Mouse (Mus musculus) neural tube, embryonic 13.5 days (tissue): ENCODE data around the gene Bbs1. TPM values are rescaled to one million over a fixed set of nuclear protein-coding genes. Genes with fewer than 3 reads are reported as not detected.
"Not testable (repeated sequence)": the region's sequence is repeated elsewhere in the genome, so short reads cannot be mapped to it uniquely, and the experiment has no call there.

Experiments
- ATAC-seq: fragments of 200-750 bp; cut with Nextera tagmentation; 2 replicates; pipeline ENCODE4 v1.8.0; 2017; ENCODE audit warnings: low read depth, mild to moderate bottlenecking, moderate TSS enrichment, moderate library complexity
- H3K27ac ChIP-seq: fragments of 300-500 bp; sonication (generic); replicated peaks from 2 replicates; pipeline ENCODE4 v1.5.1; 2015; ENCODE audit warnings: moderate library complexity, mild to moderate bottlenecking, inconsistent platforms
- H3K27me3 ChIP-seq: fragments of 300-500 bp; sonication (generic); 2 replicates; pipeline ENCODE4 v1.6.1; 2015; ENCODE audit warnings: mild to moderate bottlenecking, inconsistent platforms
- H3K36me3 ChIP-seq: fragments of 300-500 bp; sonication (generic); 2 replicates; pipeline ENCODE4 v1.6.1; 2015; ENCODE audit warnings: mild to moderate bottlenecking, inconsistent platforms
- H3K4me1 ChIP-seq: fragments of 300-500 bp; sonication (generic); replicated peaks from 2 replicates; pipeline ENCODE4 v1.6.1; 2015; ENCODE audit warnings: inconsistent platforms
- H3K4me2 ChIP-seq: fragments of 300-500 bp; sonication (generic); 2 replicates; pipeline ENCODE4 v1.6.1; 2015; ENCODE audit warnings: inconsistent platforms, mild to moderate bottlenecking, moderate library complexity
- H3K4me3 ChIP-seq: fragments of 300-500 bp; sonication (generic); 2 replicates; pipeline ENCODE4 v1.5.1; 2015; ENCODE audit warnings: mild to moderate bottlenecking, inconsistent platforms
- H3K9ac ChIP-seq: fragments of 300-500 bp; sonication (generic); 2 replicates; pipeline ENCODE4 v1.6.1; 2015; ENCODE audit warnings: moderate library complexity, mild to moderate bottlenecking, inconsistent platforms
- H3K9me3 ChIP-seq: fragments of 300-500 bp; sonication (generic); 2 replicates; pipeline ENCODE4 v1.6.1; 2016; ENCODE audit warnings: inconsistent platforms
- WGBS: fragments of 180-500 bp; shearing (Covaris S2); methylation state at CpG from one replicate; pipeline ENCODE4 v1.1.7; 2015; 5-methylcytosine and 5-hydroxymethylcytosine counted together
- polyA plus RNA-seq: library from polyadenylated mRNA; unstranded; fragments of >200 nt; fragmentation: Nextera tagmentation; extraction: Ambion mirVana; gene quantifications from 2 replicates; pipeline ENCODE4 v1.2.1, GENCODE M21; 2015

The Bbs1 gene
- 7.6 and 9.4 TPM in 2 replicates for polyA plus RNA-seq

DNA sequence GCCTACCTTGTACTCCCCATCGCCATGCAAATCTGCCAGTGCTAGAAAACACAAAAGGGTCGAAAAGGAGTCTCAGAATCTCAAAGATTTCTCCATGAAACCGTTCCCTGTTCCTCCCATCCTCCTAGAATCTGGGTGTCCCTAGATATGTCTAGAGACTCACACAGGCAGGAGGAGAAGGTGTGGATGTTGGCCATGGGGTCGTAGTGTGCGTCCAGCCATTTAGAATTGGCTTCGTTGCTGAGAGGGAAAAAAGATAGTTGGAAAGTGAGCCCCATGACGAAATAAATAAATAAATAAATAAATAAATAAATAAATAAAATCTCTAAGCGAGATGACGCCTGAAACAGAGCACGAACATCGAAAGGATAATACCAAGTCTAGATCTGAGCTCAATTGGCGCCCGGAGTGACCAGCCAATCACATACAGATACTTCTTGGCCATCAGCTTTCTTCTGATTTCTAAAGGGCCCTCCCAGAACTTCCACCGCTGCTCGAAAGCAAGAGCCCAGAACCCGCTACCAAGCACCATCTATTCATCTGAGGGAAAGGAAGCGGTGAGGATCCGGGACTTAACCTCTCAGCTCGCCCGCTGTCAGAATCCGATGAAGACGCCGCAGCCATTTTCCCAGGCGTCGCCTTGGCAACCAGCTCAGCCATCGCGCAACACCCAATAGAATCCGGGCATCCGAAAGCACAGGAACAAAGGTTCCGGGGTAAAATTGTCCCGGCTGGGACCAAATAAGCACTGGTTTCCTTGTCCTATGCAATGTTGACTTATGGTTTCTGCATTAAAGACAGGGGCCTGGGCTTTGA lies at the start of gene Bbs1:
TSS of gene Bbs1 (minus strand) at position 650 of the 816 bp plus-strand sequence.
- Histone ChIP-seq H3K4me2 (peak within 1 kb of the TSS; percentile 76), H3K4me1 (peaks cover 16% of the 10 kb centered on the region), H3K4me3 (peak within 1 kb of the TSS; percentile 73), H3K27me3 (no peaks in the 10 kb centered on the region), H3K27ac (peak within 1 kb of the TSS; percentile 83), H3K36me3 (peaks cover 61% of the 10 kb centered on the region), H3K9me3 (no peaks in the 10 kb centered on the region), H3K9ac (peak within 1 kb of the TSS; percentile 80)
- ATAC-seq = peak; percentile 77
- WGBS = 8% methylated on average over 31 of the region's 31 CpGs

DNA sequence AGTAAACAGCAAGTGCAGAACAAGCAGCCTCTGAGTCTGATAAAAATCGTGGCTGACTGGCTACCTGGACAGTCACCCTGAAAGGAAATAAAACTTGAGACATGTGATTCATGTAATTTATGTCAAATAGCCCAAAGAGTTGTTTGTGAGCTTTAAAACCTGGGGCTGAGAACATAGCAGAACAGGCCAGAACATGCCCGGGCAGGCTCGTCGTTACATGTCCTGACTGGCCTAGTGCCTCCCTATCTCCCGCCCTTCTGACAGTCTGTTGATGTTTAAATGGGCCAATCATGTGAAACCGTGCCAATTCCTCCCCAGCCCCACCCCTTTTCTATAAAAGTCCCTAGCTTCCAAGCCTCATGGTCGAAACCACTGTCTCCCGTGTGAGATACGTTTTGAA lies 42.2 kb upstream of the Bbs1 start:
- ATAC-seq, H3K4me2 ChIP-seq, H3K27ac ChIP-seq, H3K36me3 ChIP-seq, H3K9me3 ChIP-seq, H3K4me1 ChIP-seq, H3K9ac ChIP-seq, H3K4me3 ChIP-seq: not testable (repeated sequence)
- 86% methylated on average over 9 of the region's 9 CpGs for WGBS
- peaks cover 14% of the 10 kb centered on the region for H3K27me3 ChIP-seq

DNA sequence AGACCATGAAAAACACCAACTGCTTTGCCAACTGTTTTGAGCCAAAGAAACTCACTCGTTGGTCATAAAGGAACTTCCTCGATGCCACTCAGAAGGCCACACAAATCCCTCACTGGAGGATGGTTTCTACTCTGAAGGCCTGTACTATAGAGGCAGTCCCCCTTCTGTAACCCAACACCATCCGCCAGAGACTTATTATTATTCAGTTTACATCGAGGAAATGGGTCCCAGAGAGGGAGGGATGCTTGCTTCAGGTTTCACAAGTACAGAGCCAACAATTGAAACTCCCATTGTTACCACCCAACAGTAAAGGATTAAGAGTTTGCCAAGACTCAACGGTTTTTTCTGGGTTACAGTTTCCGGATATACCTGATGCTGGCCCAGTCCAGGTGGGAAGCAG lies 39.1 kb upstream of the Bbs1 start:
- WGBS = 37% methylated on average over 6 of the region's 6 CpGs

DNA sequence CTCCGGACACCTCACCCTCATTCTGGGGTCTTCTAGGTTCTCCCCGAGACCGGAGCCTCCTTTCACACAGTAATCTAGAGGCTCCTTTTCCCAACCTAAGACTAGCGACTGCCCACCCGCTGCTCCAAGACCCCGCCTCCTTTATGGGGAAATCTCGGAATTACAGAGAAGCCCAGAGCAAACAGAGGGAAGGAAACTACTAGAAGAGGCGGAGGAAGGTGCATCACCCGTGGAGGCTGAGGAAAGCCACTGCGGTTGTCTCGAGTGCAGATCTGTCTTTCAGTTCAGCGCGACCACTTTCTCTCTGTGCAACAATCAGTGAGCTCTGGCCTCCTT lies 36.8 kb upstream of the Bbs1 start:
- H3K27me3 ChIP-seq = peaks cover 27% of the 10 kb centered on the region
- H3K4me1 ChIP-seq = peaks cover 19% of the 10 kb centered on the region
- peak overlapping the region; percentile 82 for H3K9ac ChIP-seq
- peak overlapping the region; percentile 66 for H3K4me3 ChIP-seq
- ATAC-seq = no peak; the same call in 1 of the 2 replicates
- no peaks in the 10 kb centered on the region for H3K36me3 ChIP-seq
- peak overlapping the region; percentile 85 for H3K4me2 ChIP-seq
- H3K9me3 ChIP-seq = no peaks in the 10 kb centered on the region
- peak overlapping the region; percentile 82 for H3K27ac ChIP-seq
- 8% methylated on average over 13 of the region's 13 CpGs for WGBS

More for the DNA sequence above, 39.1 kb upstream of the Bbs1 start:
- Histone ChIP-seq H3K4me3 (no peak overlapping the region), H3K4me1 (peaks cover 19% of the 10 kb centered on the region), H3K4me2 (no peak overlapping the region), H3K27ac (no peak overlapping the region), H3K9ac (no peak overlapping the region), H3K27me3 (peaks cover 23% of the 10 kb centered on the region), H3K36me3 (no peaks in the 10 kb centered on the region), H3K9me3 (no peaks in the 10 kb centered on the region)
- no peak for ATAC-seq

DNA sequence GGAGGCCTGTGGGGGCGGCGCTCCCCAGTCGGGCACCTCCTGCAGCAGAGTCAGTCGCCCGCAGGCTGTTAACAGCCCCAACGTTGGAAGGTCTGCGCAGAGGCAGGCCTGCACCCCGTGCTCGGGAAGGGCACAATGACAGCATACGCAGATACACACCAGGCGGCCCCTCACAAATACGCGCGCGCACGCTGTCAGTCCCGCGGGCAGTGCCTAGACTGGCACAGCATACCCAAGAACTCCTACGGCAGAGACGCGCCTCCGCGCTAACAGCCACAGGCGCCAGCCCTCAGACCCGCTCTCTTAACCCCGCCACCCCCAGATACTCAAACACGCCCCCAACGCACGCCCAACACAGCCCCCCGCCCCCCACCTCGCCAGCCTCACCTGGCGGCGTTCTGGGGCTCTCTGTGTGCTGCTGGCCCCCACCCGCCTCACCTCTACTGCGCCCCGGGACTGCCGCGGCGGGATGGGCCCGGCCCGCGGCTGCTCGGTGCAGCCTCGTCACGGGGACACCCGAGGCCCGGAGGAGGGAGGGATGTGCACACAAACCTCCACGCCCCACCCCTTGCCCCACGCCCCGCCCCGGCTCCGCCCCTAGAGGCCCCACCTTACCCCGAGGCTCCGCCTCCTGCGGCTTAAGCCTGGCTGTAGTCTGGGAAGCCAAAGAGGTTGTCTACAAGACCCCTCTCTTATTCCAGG lies 36.3 kb upstream of the Bbs1 start, which contains the start of gene Peli3:
TSS of gene Peli3 (minus strand) at position 577 of the 702 bp plus-strand sequence.
- H3K27ac ChIP-seq = peak within 1 kb of the TSS; percentile 82
- H3K9ac ChIP-seq = peak within 1 kb of the TSS; percentile 82
- no peaks in the 10 kb centered on the region for H3K9me3 ChIP-seq
- H3K27me3 ChIP-seq = peaks cover 28% of the 10 kb centered on the region
- ATAC-seq = peak; percentile 96
- H3K4me2 ChIP-seq = peak within 1 kb of the TSS; percentile 85
- peaks cover 2% of the 10 kb centered on the region; the same call in 1 of the 2 replicates for H3K36me3 ChIP-seq
- WGBS = under 1% methylated on average over 48 of the region's 55 CpGs
- H3K4me1 ChIP-seq = peaks cover 19% of the 10 kb centered on the region
- peak within 1 kb of the TSS; percentile 66 for H3K4me3 ChIP-seq

DNA sequence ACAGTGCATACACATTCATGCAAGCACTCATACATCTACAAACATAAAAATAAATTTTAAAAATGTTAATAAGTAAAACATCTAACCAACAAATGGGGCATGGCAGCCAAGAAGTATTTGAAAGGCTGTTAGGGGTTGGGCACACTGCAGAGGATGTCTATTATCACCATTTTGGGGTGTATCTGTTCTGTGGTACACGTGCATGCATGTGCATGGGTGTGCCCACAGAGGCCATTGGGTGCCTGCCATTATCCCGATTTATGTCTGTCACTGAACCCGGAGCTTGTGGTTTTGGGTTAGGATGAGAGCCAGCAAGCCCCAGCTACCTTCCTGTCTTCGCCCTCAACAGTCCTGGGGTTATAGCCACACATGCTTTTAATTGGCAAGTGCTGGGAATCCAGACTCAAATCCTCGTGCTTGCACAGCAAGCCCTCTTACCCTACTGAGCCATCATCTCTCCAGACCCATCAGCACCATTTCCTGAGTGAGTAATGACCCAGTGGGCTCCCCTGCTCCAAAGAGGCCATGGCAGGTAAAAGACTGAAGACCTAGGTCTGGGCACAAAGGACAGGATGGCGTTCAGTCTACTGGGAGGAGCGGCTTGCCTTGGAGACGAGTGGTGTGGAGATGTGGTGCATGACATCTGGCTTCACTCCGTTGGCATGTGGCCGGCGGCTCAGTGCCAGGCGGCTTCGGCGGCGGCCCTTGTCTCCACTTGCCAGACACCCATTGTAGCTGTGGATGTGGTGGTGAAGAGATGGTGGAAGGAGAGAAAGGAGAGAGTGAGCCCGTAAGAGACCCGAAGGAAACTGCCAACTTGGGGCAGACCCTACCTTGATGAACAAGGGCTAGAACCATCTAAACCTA lies 31.2 kb upstream of the Bbs1 start:
- WGBS = 87% methylated on average over 17 of the region's 17 CpGs

DNA sequence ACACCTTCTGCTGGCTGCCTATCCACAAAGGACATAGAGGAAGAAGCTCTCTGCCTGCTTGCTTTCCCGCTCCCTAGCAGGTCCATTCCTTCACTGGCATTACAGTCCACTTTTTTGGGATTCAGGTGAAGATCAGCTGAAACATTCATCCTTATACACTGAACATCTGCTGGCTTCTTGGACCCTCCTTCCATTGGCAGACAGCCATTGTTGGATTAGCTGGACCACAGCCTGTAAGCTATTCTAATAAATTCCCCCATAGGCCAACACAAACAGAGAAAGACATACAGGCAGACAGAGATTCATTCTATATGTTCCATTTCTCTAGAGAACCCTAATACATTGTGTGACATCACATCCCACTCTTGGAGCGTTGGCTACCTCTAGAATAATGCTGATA lies 30.5 kb upstream of the Bbs1 start:
- no peak for ATAC-seq
- Histone ChIP-seq H3K9ac (no peak overlapping the region), H3K36me3 (peaks cover 34% of the 10 kb centered on the region; the same call in 1 of the 2 replicates)

More for the DNA sequence above, 31.2 kb upstream of the Bbs1 start:
- Histone ChIP-seq H3K4me3 (no peak overlapping the region), H3K9me3 (no peaks in the 10 kb centered on the region), H3K27ac (no peak overlapping the region), H3K4me2 (no peak overlapping the region), H3K27me3 (peaks cover 14% of the 10 kb centered on the region; the same call in 1 of the 2 replicates), H3K36me3 (peaks cover 27% of the 10 kb centered on the region; the same call in 1 of the 2 replicates), H3K4me1 (peaks cover 13% of the 10 kb centered on the region), H3K9ac (no peak overlapping the region)
- no peak for ATAC-seq

DNA sequence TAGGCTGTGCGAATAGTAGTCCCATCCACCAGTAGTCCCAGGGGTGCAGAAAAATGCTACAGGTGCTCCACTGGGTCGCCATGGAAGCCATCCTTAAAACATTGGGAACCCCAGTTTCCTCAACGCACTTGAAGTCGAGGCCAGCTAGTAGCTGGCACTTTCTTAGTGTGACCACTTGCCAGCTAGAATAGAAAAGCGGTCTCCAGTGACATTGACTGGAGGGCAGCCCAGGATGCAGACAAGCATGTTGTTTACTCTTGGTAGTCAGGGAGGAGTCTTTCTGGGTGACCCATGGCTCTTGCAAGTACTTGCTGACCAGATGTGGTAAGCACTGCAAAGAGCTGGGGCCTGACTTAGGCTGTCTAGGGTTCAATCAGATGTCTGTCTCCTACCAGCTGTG lies 22.4 kb upstream of the Bbs1 start:
- 55% methylated on average over 5 of the region's 5 CpGs for WGBS
- peak overlapping the region; percentile 88 for H3K27ac ChIP-seq
- H3K4me3 ChIP-seq = peak overlapping the region; percentile 65
- no peaks in the 10 kb centered on the region for H3K9me3 ChIP-seq
- H3K27me3 ChIP-seq = no peaks in the 10 kb centered on the region
- peak overlapping the region; percentile 81 for H3K9ac ChIP-seq
- no peak; the same call in 1 of the 2 replicates for ATAC-seq
- peak overlapping the region; percentile 83 for H3K4me2 ChIP-seq
- peaks cover 32% of the 10 kb centered on the region for H3K4me1 ChIP-seq
- H3K36me3 ChIP-seq = peaks cover 40% of the 10 kb centered on the region

More for the DNA sequence above, 30.5 kb upstream of the Bbs1 start:
- Histone ChIP-seq H3K27me3 (peaks cover 12% of the 10 kb centered on the region; the same call in 1 of the 2 replicates), H3K4me3 (no peak overlapping the region), H3K27ac (no peak overlapping the region), H3K4me1 (peaks cover 5% of the 10 kb centered on the region), H3K4me2 (no peak overlapping the region), H3K9me3 (no peaks in the 10 kb centered on the region)
- 85% methylated on average over 2 of the region's 2 CpGs for WGBS

DNA sequence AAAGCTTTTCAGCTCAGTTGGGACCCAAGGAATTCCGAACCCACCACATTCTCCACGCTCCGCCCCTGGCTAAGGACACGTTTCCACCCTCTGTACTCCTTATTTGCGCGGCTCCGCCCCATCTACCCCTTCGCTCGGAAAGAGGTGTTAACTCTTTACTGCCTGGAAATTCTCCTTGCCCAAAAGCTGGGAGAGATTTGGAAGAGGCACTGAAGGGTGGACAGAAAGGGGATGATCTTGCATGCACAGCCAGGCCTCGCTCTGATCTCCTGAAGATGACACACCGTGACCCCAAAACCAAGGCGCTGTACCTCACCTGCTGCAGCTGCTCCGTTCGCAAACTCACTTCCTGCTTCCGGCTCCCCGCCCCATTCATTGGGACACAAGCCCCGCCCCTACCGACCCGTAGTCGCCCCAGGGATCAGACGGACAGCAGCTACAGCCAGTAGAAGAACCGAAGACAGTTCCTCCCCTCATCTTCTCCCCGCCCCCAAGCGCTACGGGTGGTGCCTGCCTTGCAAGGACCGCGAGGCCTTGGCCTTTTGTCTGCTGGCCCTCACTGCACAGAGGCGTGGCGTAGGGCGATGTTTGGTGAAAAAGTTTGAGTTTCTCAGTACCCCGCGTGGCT lies 21.6 kb upstream of the Bbs1 start, which contains the start of gene Dpp3:
TSS of gene Dpp3 (minus strand) at position 384 of the 628 bp plus-strand sequence.
- H3K9me3 ChIP-seq = no peaks in the 10 kb centered on the region
- H3K27ac ChIP-seq = peak within 1 kb of the TSS; percentile 88
- H3K4me1 ChIP-seq = peaks cover 32% of the 10 kb centered on the region
- H3K27me3 ChIP-seq = no peaks in the 10 kb centered on the region
- peaks cover 42% of the 10 kb centered on the region for H3K36me3 ChIP-seq
- peak within 1 kb of the TSS; percentile 65 for H3K4me3 ChIP-seq
- peak within 1 kb of the TSS; percentile 81 for H3K9ac ChIP-seq
- WGBS = under 1% methylated on average over 32 of the region's 32 CpGs
- peak; percentile 99 for ATAC-seq
- peak within 1 kb of the TSS; percentile 83 for H3K4me2 ChIP-seq

DNA sequence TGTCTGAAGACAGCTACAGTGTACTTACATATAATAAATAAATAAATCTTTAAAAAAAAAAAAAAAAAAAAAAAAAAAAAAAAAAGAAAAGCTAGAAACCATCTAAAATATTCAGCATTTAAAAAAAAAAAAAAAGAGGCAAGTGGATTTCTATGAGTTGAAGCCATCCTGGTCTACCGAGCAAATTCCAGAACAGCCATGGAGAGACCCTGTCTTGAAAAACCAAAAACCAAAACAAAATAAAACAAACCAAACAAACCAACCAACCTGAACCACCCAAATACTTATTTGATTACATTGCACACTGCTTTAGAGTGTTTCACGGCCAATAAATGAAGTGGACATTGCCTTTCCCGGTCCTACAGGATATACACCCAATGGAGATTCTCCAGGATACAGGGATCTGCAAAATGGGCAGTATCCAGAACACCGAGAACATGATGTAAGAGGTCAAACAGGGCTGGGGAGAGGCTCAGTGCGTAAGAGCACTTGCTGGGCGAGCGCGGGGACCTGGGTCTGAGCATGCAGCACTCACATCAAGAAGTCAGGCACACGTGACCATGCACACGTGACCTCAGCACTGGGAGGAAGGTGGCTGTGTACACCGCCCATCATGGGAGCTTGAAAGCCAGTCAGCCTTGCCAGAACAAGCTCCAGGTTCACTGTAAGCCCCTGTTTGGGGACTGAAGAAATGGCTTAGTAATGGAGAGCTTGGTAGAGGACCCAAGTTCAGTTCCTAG lies 18.9 kb upstream of the Bbs1 start:
- H3K9me3 ChIP-seq = no peaks in the 10 kb centered on the region
- no peak overlapping the region for H3K9ac ChIP-seq
- no peak overlapping the region for H3K27ac ChIP-seq
- peaks cover 32% of the 10 kb centered on the region for H3K4me1 ChIP-seq
- no peaks in the 10 kb centered on the region for H3K27me3 ChIP-seq
- peaks cover 58% of the 10 kb centered on the region for H3K36me3 ChIP-seq
- no peak overlapping the region for H3K4me2 ChIP-seq
- ATAC-seq = no peak
- no peak overlapping the region for H3K4me3 ChIP-seq
- 97% methylated on average over 11 of the region's 11 CpGs for WGBS
